Mouse (Mus musculus) MEL (cell line): ENCODE data around the gene Sap30l.

Source experiments
- CTCF ChIP-seq, 3 experiments: IDR thresholded peaks in 2 of 3; conservative IDR thresholded peaks in 1 of 3; 2 replicates each; pipeline ENCODE4 v1.5.1; 2011 to 2012; ENCODE audit warnings: low read length in 3 of 3, low read depth in 2 of 3, mild to moderate bottlenecking in 2 of 3, improper control_type of control experiment in 1 of 3, inconsistent platforms in 1 of 3, mixed read lengths in 1 of 3, moderate library complexity in 1 of 3; ENCODE audit not compliant: control insufficient read depth in 1 of 3, insufficient read depth in 1 of 3, poor library complexity in 1 of 3, severe bottlenecking in 1 of 3
- EP300 ChIP-seq, 2 experiments: IDR thresholded peaks; 2 replicates each; pipeline ENCODE4 v1.6.1; 2011; ENCODE audit warnings: improper control_type of control experiment in 2 of 2, low read length in 2 of 2, low read depth in 1 of 2, mild to moderate bottlenecking in 1 of 2
- MXI1 ChIP-seq: IDR thresholded peaks from 2 replicates; pipeline ENCODE4 v1.6.1; 2011; ENCODE audit warnings: mild to moderate bottlenecking, low read depth, low read length, improper control_type of control experiment
- POLR2A ChIP-seq, 2 experiments: IDR thresholded peaks; 2 replicates each; pipeline ENCODE4 v1.6.1; 2011 to 2012; ENCODE audit warnings: low read length in 2 of 2, mild to moderate bottlenecking in 2 of 2, control low read depth in 1 of 2, improper control_type of control experiment in 1 of 2, low read depth in 1 of 2, moderate library complexity in 1 of 2; ENCODE audit not compliant: control insufficient read depth in 1 of 2, insufficient read depth in 1 of 2, poor library complexity in 1 of 2
- RCOR1 ChIP-seq: IDR thresholded peaks from 2 replicates; pipeline ENCODE4 v1.6.1; 2012; ENCODE audit warnings: low read depth, mild to moderate bottlenecking, inconsistent platforms, low read length, improper control_type of control experiment
- TAL1 ChIP-seq: IDR thresholded peaks from 2 replicates; pipeline ENCODE4 v1.6.1; 2012; ENCODE audit warnings: mild to moderate bottlenecking, inconsistent platforms, low read length, moderate library complexity, mixed read lengths

DNA sequence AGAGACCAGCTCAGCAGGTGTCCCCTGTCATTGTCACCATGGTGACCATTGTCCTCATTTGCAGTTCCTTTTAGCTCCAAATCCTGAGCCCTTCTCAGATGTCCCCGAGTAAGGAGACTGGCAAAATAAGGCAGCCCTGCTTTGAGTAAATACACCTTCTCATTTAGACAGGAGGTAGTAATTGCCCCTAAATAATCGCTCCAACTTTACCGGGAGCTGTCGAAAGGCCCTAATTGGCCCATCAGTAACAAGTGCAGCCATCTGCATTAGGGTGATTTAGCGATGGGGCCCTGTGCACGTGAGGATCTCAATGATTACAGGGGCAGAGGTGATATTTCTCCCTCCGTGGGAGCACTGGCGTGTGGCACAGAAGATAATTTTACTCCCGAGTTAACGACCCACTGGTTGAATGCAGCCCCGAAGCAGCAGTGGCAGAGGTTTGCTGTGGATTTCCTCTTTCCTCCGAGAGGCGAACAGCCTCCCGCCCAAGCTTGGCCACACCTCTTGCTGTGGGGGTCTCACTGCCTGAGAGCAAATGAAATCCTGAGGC lies 40.9 kb upstream of the Sap30l start:
- TF ChIP-seq POLR2A (IDR thresholded peaks at IDR 0.05; ENCODE audit: control insufficient read depth in 1 of 2, insufficient read depth in 1 of 2, low read depth in 1 of 2, low read length in 2 of 2, poor library complexity in 1 of 2) (no peak), MXI1 (no peak), CTCF (IDR thresholded peaks at IDR 0.05 in 2 of 3, conservative IDR thresholded peaks at IDR 0.05 in 1 of 3; ENCODE audit: control insufficient read depth in 1 of 3, insufficient read depth in 1 of 3, low read depth in 2 of 3, low read length in 3 of 3, poor library complexity in 1 of 3, severe bottlenecking in 1 of 3) (no peak), TAL1 (no peak), RCOR1 (no peak), EP300 (IDR thresholded peaks at IDR 0.05; ENCODE audit: low read depth in 1 of 2, low read length in 2 of 2) (no peak)
